Mouse (Mus musculus): ENCODE results near the gene Uchl5.

Gene Uchl5

DNA sequence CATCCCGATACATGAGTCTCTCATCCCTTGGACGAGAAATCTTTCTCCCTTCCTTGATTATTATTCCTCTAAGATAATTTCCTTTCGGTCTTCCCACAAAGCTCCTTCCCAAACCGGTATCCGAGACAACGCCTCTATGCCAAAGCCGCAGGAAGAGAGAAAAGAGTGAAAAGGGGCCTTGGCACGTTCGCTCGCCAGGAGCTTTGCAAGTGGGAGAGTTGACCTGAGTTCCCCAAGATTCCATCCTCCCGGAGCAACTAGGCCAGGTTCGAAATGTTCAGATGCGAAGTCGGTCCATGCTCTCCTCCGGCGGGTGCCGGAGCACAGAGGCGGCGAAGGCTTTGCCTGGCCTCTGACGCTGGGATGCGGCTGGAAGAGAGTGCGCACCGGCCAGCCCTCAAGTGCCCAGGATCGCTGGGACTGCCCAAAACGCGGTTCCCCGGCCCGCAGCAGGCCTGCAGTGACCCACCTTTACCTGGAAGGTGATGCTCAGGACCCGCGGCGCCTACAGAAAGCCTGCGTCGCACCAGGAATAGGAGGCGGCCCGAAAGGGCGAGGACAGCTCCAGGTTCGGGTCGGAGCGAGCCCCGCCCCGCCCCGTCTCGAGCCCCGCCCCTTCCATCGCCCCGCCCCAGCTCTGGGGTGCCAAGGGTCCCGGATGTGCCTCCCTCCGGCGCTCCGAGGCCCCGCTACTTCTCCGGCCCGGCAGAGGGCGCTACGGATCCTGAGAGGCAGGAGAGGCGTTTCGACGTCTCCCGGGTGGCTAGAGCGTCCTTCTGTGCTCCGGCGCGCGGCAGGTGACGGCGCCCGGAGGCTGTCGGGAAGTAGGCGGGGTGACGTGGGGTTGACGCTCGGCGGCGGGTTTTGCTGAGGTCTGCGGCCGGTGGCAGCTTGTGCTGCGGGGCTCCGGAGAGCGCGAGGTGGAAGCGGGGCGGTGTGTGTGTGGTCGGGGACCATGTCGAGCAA is at the start of gene Uchl5, which contains the start of gene Trove2:
TSS of gene Uchl5 (plus strand) at position 827 of the 966 bp plus-strand sequence.
TSS of gene Trove2 (minus strand) at position 623 of the 966 bp plus-strand sequence.
- peak; percentile 5; the same call in 1 of the 2 replicates for TF ChIP-seq GATA4 (IDR thresholded peaks at IDR 0.05; ENCODE audit: insufficient replicate concordance, low read length)

DNA sequence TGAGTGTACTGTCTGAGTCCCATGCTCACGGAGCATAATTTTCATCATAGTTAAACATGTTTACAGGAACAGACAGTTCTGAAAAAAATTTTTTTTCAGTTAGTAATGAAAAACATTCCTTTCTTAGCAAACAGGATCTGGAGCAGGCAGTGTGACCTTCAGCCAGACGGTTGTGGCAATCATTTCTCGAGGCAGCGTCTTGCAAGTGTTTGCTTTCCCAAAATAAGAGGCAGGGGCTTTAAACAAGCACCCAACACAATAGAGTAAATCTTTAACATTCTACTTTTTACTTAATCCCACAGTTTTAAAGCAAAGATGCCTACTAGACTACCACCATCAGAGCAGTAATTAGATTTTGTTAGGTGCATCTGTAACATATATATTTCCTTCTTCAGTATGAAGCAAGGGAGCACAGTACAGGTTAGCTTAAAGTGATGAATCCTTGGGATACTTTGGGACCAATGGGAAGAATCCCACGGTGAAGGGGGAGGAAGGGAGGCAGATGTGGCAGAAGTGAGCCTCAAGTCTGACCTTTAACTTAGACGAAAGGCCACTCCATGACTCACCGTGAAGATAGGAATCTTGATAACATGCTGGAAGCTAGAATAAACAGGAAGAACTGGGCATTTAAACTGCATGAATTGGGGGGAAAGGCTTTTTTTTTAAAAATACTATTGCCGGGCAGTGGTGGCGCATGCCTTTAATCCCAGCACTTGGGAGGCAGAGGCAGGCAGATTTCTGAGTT is 49.2 kb upstream of the Uchl5 start:
- no peak for TF ChIP-seq GATA4 (IDR thresholded peaks at IDR 0.05; ENCODE audit: insufficient replicate concordance, low read length)

DNA sequence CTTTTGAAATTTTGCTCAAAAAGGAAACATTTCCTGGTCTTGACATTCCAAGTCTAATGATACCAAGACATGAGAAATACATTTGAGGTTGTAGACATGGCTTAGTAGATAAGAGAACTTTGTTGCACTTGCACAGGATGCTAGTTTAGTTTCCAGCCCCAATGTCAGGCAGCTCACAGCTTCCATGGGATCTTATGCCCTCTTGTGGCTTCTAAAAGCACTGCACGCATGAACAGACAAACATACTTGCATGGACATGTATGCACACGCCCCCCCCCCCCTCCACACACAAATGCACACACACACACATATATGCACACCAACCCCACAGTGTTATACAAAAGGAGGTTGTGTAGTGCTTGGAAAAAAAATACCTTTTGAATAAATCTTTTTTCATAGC is 46.2 kb upstream of the Uchl5 start:
- TF ChIP-seq GATA4 (IDR thresholded peaks at IDR 0.05; ENCODE audit: insufficient replicate concordance, low read length): no peak

GRCm38 (mm10) chr1:143731691-143732090 is 45.4 kb upstream of the Uchl5 start:
- TF ChIP-seq GATA4 (IDR thresholded peaks at IDR 0.05; ENCODE audit: insufficient replicate concordance, low read length): no peak

DNA sequence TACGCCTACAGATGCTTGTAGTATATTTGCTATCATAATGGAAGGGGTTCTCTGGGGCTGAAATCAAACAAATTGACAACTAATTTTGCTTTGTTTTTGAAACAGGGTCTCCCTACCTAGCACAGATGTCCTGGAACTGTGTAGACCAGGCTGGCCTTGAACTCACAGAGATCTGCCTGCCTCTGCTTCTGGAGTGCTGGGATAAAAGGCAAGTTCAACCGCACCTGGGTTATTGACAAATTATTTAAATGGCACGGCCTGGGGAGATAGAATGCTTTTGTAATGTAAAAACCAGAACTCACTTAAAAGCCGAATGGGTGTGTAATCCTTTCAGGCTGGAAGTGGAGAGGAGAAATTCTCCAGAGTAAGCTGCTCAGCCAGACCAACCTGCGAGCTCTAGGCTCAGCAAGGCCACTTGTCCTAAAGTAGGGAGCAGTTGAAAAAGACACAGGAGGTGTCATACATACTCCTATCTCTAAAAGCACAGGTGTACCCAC is 43.1 kb upstream of the Uchl5 start:
- TF ChIP-seq GATA4 (IDR thresholded peaks at IDR 0.05; ENCODE audit: insufficient replicate concordance, low read length): no peak

- TF ChIP-seq GATA4 (IDR thresholded peaks at IDR 0.05; ENCODE audit: insufficient replicate concordance, low read length): no peak
Observed at GRCm38 (mm10) chr1:143738811-143739210, 38.3 kb upstream of the Uchl5 start.

- TF ChIP-seq GATA4 (IDR thresholded peaks at IDR 0.05; ENCODE audit: insufficient replicate concordance, low read length): no peak
Observed at GRCm38 (mm10) chr1:143739361-143740350, 37.4 kb upstream of the Uchl5 start.

- no peak for TF ChIP-seq GATA4 (IDR thresholded peaks at IDR 0.05; ENCODE audit: insufficient replicate concordance, low read length)
Observed at GRCm38 (mm10) chr1:143740581-143740980, 36.5 kb upstream of the Uchl5 start.

- TF ChIP-seq GATA4 (IDR thresholded peaks at IDR 0.05; ENCODE audit: insufficient replicate concordance, low read length): no peak
Observed at GRCm38 (mm10) chr1:143741331-143741730, 35.7 kb upstream of the Uchl5 start.

DNA sequence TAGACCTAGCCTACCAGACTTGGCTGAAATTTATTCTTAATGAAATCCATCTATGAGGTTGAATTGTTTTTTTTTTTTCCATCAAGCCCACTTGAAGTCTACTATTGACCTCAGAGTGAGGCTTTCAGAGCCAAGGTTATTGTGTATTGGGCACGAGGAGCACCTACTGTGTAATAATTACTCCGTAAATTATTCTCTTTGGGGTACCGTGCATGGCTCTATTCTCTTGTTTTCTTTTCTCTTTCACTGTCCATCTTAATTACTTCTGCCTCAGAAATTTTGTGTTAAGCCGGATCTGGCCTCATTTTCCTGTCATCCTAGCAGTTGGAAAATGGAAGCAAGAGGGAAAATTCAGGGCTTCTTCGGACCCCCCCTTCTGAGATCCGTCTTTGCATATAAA is 34.9 kb upstream of the Uchl5 start:
- no peak for TF ChIP-seq GATA4 (IDR thresholded peaks at IDR 0.05; ENCODE audit: insufficient replicate concordance, low read length)

DNA sequence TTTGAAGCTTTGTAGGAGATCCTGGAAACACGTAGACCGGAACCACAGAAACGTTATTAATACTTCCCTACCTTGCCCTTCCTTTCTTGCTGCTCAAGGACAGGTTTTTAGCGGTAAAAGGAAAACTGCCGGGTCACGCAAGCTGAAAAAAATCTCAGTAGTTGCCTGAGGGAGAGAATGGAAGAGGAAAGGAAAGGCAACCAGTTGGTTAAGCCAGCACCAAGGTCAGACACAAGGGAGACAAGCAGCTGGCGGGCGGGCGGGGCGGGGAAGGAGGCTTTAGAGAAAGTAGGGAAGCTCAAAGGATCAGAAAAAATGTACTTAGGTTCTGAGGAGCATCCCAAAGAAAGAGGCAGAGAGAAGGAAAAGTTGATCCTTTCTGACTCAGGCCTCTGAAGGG is 31.2 kb upstream of the Uchl5 start:
- no peak for TF ChIP-seq GATA4 (IDR thresholded peaks at IDR 0.05; ENCODE audit: insufficient replicate concordance, low read length)

GRCm38 (mm10) chr1:143762159-143762558 is 14.9 kb upstream of the Uchl5 start:
- TF ChIP-seq GATA4 (IDR thresholded peaks at IDR 0.05; ENCODE audit: insufficient replicate concordance, low read length): no peak

- no peak for TF ChIP-seq GATA4 (IDR thresholded peaks at IDR 0.05; ENCODE audit: insufficient replicate concordance, low read length)
Observed at GRCm38 (mm10) chr1:143764443-143764842, 12.6 kb upstream of the Uchl5 start.

GRCm38 (mm10) chr1:143765801-143766200 is 11.3 kb upstream of the Uchl5 start:
- no peak for TF ChIP-seq GATA4 (IDR thresholded peaks at IDR 0.05; ENCODE audit: insufficient replicate concordance, low read length)

All from liver, adult (tissue).